25 mouse cellular contexts compared by ENCODE assay signal in the genomic region with DNA sequence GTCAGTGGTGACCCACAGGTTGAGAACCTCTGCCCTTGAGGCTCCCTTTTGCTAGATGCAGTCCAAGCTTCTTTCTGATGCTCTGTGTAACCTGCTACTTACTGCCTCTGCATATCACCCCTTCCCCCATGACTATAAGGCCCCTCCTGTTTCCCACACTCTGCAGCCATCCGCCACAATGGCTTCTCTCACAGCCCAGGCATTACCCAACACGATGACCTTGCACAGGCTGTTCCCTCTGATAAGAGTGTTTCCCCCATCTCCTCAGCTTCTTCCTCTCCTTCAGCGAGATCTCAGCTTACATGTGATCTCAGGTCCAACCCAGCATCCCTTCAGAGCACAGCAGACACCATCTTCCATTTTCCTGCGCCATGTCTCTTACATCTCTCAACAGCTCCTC. TPM values are rescaled to one million over a fixed set of nuclear protein-coding genes. Genes with fewer than 3 reads are reported as not detected.
A peak's percentile ranks its signal among the peaks of the same experiment; 100 is the strongest.
DNase-seq lines count a peak whose midpoint lies in the region; ATAC-seq lines count a peak whose summit lies in the region.
"Had no signal": no experiment of that assay in that cellular context is flagged by ENCODE, and none has a peak within 500 bp of the region (broad histone marks: within the 10 kb centered on the region; RNA-seq: fewer than 3 reads in every experiment).

No protein-coding gene starts in this region.

- H3K9me3 ChIP-seq in kidney, embryonic 14.5 days (ENCODE audit: control insufficient read depth, low read length) = no peaks in the 10 kb centered on the region
- H3K9me3 ChIP-seq: embryonic facial prominence, embryonic 13.5 days; embryonic facial prominence, embryonic 15.5 days; forebrain, embryonic 10.5 days; forebrain, embryonic 12.5 days had no signal

- no peak overlapping the region for H3K27ac ChIP-seq in kidney, embryonic 14.5 days (ENCODE audit: low read depth, low read length)
- H3K27ac ChIP-seq: embryonic facial prominence, embryonic 13.5 days; embryonic facial prominence, embryonic 15.5 days; forebrain, embryonic 10.5 days; forebrain, embryonic 12.5 days had no signal

- DNase-seq in ovary, adult 18-20 months (ENCODE audit: low spot score) = peak; percentile 27
- DNase-seq in ovary, postnatal 10 days (ENCODE audit: low spot score) = no peak
- DNase-seq in 416B (ENCODE audit: low read depth) = peak; percentile 67
- DNase-seq in cerebellum, adult 9-10 months = no peak
- DNase-seq: adrenal gland, adult 2 months; adrenal gland, postnatal 10 days; adrenal gland, postnatal 25 days; cerebellum, adult 11 months; cerebellum, adult 18-20 months; cerebellum, adult 8-10 months; cerebellum, postnatal 10 days; cerebellum, postnatal 25 days; embryo, embryonic 11 days had no signal

- H3K4me3 ChIP-seq in kidney, embryonic 14.5 days (ENCODE audit: low read length) = no peak overlapping the region
- H3K4me3 ChIP-seq: embryonic facial prominence, embryonic 13.5 days; embryonic facial prominence, embryonic 15.5 days; erythroblast, embryonic 14.5 days; forebrain, embryonic 10.5 days; forebrain, embryonic 12.5 days had no signal

- H3K4me1 ChIP-seq in kidney, embryonic 14.5 days (ENCODE audit: control insufficient read depth, insufficient read depth, low read length) = no peaks in the 10 kb centered on the region
- H3K4me1 ChIP-seq: embryonic facial prominence, embryonic 13.5 days; embryonic facial prominence, embryonic 15.5 days had no signal

- no peaks in the 10 kb centered on the region for H3K27me3 ChIP-seq in kidney, embryonic 14.5 days (ENCODE audit: control insufficient read depth, insufficient read depth, low read length)
- H3K27me3 ChIP-seq: embryonic facial prominence, embryonic 13.5 days; embryonic facial prominence, embryonic 15.5 days; forebrain, embryonic 12.5 days had no signal

- peak; percentile 66 for ATAC-seq in granulocyte monocyte progenitor cell, adult 5-6 weeks (replicated peaks; ENCODE audit: poor library complexity, severe bottlenecking)
- ATAC-seq in megakaryocyte progenitor cell, adult 5-6 weeks (replicated peaks; ENCODE audit: poor library complexity) = 0 out of 2 replicates have a peak, but pooled peaks have one; percentile 39
- no peak for ATAC-seq in kidney, embryonic 14.5 days (ENCODE audit: low FRiP score, low TSS enrichment)
- ATAC-seq: forebrain, embryonic 14.5 days; forebrain, embryonic 16.5 days had no signal

- no peaks in the 10 kb centered on the region for H3K36me3 ChIP-seq in kidney, embryonic 14.5 days (ENCODE audit: control insufficient read depth, insufficient read depth, low read length)
- H3K36me3 ChIP-seq: embryonic facial prominence, embryonic 13.5 days; embryonic facial prominence, embryonic 15.5 days; forebrain, embryonic 10.5 days; forebrain, embryonic 12.5 days had no signal

- no peak overlapping the region for H3K9ac ChIP-seq in kidney, embryonic 14.5 days (ENCODE audit: low read depth, low read length)
- H3K9ac ChIP-seq: embryonic facial prominence, embryonic 13.5 days; embryonic facial prominence, embryonic 15.5 days; forebrain, embryonic 12.5 days had no signal

- no peak overlapping the region for H3K4me2 ChIP-seq in kidney, embryonic 14.5 days (replicated peaks; ENCODE audit: low read depth, low read length)
- H3K4me2 ChIP-seq: embryonic facial prominence, embryonic 13.5 days; embryonic facial prominence, embryonic 15.5 days; forebrain, embryonic 12.5 days had no signal

- 88% methylated on average over 4 of the region's 4 CpGs for WGBS in kidney, embryonic 14.5 days

RNA-seq across cellular contexts. Expression of a gene that starts 12.9 kb away (rescaled TPM):
- not detected in 2 replicates for total RNA-seq in granulocyte monocyte progenitor cell, adult 5-6 weeks (2014; fragmentation: Nextera tagmentation)
- not detected in 2 replicates for total RNA-seq in granulocyte monocyte progenitor cell, adult 5-6 weeks (2017)
- total RNA-seq in megakaryocyte progenitor cell, adult 5-6 weeks (2015) = not detected in 2 replicates
- total RNA-seq in megakaryocyte progenitor cell, adult 5-6 weeks (2017) = not detected in 2 replicates
- 0.21 and 0.49 TPM in 2 replicates for polyA plus RNA-seq in kidney, embryonic 14.5 days (2014; fragmentation: Nextera tagmentation; extraction: Ambion mirVana)
- total RNA-seq: MEL had no signal
- polyA plus RNA-seq: C2C12; erythroblast, embryonic 14.5 days; forebrain, embryonic 10.5 days had no signal

Comparison
In these comparisons a context has a peak if more than half of its experiments do, and no peak if none do; other contexts are left out.
1. DNase-seq: peak in ovary, adult 18-20 months (single experiment) and 416B (single experiment); none in ovary, postnatal 10 days (single experiment) and cerebellum, adult 9-10 months (single experiment).